Mouse (Mus musculus) limb, embryonic 10.5 days (tissue): ENCODE results near the gene Gm7073. TPM values are rescaled to one million over a fixed set of nuclear protein-coding genes. Genes with fewer than 3 reads are reported as not detected.

Experiments used
- DNase-seq: peaks from one replicate; pipeline ENCODE4 v3.0.0-alpha.2; 2017; ENCODE audit warnings: low spot score
- H3K27ac ChIP-seq: fragments of 300-500 bp; sonication (generic); 2 replicates; pipeline ENCODE4 v1.5.1; 2016; ENCODE audit warnings: mild to moderate bottlenecking
- H3K27me3 ChIP-seq: fragments of 300-500 bp; sonication (generic); 2 replicates; pipeline ENCODE4 v1.6.1; 2016; ENCODE audit warnings: low read depth, mild to moderate bottlenecking; ENCODE audit not compliant: poor library complexity, severe bottlenecking
- H3K36me3 ChIP-seq: fragments of 300-500 bp; sonication (generic); 2 replicates; pipeline ENCODE4 v1.6.1; 2016; ENCODE audit warnings: mild to moderate bottlenecking, moderate library complexity
- H3K4me1 ChIP-seq: fragments of 300-500 bp; sonication (generic); 2 replicates; pipeline ENCODE4 v1.6.1; 2016
- H3K4me3 ChIP-seq: fragments of 300-500 bp; sonication (generic); 2 replicates; pipeline ENCODE4 v1.5.1; 2016; ENCODE audit warnings: mild to moderate bottlenecking, moderate library complexity
- H3K9me3 ChIP-seq: fragments of 300-500 bp; sonication (generic); replicated peaks from 2 replicates; pipeline ENCODE4 v1.6.1; 2016; ENCODE audit warnings: mild to moderate bottlenecking
- WGBS: fragments of 180-500 bp; shearing (Covaris S2); methylation state at CpG from one replicate; pipeline ENCODE4 v1.1.7; 2016; 5-methylcytosine and 5-hydroxymethylcytosine counted together
- polyA plus RNA-seq: library from polyadenylated mRNA; unstranded; fragments of >200 nt; fragmentation: Nextera tagmentation; extraction: Ambion mirVana; gene quantifications from 2 replicates; pipeline ENCODE4 v1.2.1, GENCODE M21; 2016

Gm7073 gene
- polyA plus RNA-seq, result not detected in 2 replicates

- Histone ChIP-seq H3K4me3 (no peak within 1 kb of the TSS), H3K27me3 (peaks cover 3% of the 10 kb centered on the region; the same call in 1 of the 2 replicates), H3K9me3 (no peaks in the 10 kb centered on the region), H3K27ac (no peak within 1 kb of the TSS), H3K4me1 (no peaks in the 10 kb centered on the region), H3K36me3 (no peaks in the 10 kb centered on the region)
- no peak for DNase-seq
Observed at GRCm38 (mm10) chrX:60539149-60539548, at the start of gene Gm7073. Gene Gm7073 (minus strand): TSS chrX:60539249.

GRCm38 (mm10) chrX:60570539-60570938, 31.5 kb upstream of the Gm7073 start:
- H3K27me3 ChIP-seq, result no peaks in the 10 kb centered on the region
- no peaks in the 10 kb centered on the region for H3K9me3 ChIP-seq
- DNase-seq, result no peak
- no peak overlapping the region for H3K27ac ChIP-seq
- H3K4me3 ChIP-seq, result no peak overlapping the region
- H3K36me3 ChIP-seq, result no peaks in the 10 kb centered on the region
- no peaks in the 10 kb centered on the region for H3K4me1 ChIP-seq
- WGBS, result 46% methylated on average over 1 of the region's 1 CpGs

- H3K4me1 ChIP-seq, result no peaks in the 10 kb centered on the region
- H3K4me3 ChIP-seq, result no peak overlapping the region
- H3K36me3 ChIP-seq, result no peaks in the 10 kb centered on the region
- no peaks in the 10 kb centered on the region for H3K9me3 ChIP-seq
- H3K27ac ChIP-seq, result no peak overlapping the region
- no peak for DNase-seq
- no peaks in the 10 kb centered on the region for H3K27me3 ChIP-seq
Observed at GRCm38 (mm10) chrX:60569047-60569446, 30.0 kb upstream of the Gm7073 start.

GRCm38 (mm10) chrX:60555242-60555641, 16.2 kb upstream of the Gm7073 start:
- Histone ChIP-seq H3K4me3 (no peak overlapping the region), H3K27ac (no peak overlapping the region), H3K4me1 (no peaks in the 10 kb centered on the region), H3K27me3 (no peaks in the 10 kb centered on the region), H3K36me3 (no peaks in the 10 kb centered on the region), H3K9me3 (no peaks in the 10 kb centered on the region)
- 65% methylated on average over 4 of the region's 4 CpGs for WGBS
- no peak for DNase-seq

- Histone ChIP-seq H3K27ac (peak overlapping the region; percentile 81), H3K9me3 (no peaks in the 10 kb centered on the region), H3K36me3 (no peaks in the 10 kb centered on the region), H3K27me3 (peaks cover 38% of the 10 kb centered on the region), H3K4me1 (no peaks in the 10 kb centered on the region), H3K4me3 (peak overlapping the region; percentile 60)
- 25% methylated on average over 98 of the region's 113 CpGs for WGBS
- peak; percentile 57 for DNase-seq
Observed at GRCm38 (mm10) chrX:60547444-60548304, 8.6 kb upstream of the Gm7073 start.

GRCm38 (mm10) chrX:60547098-60547443, 8.0 kb upstream of the Gm7073 start:
- peak overlapping the region; percentile 81 for H3K27ac ChIP-seq
- DNase-seq, result no peak
- 13% methylated on average over 16 of the region's 16 CpGs for WGBS

GRCm38 (mm10) chrX:60545906-60546305, 6.9 kb upstream of the Gm7073 start:
- no peak overlapping the region for H3K27ac ChIP-seq
- H3K36me3 ChIP-seq, result no peaks in the 10 kb centered on the region
- H3K27me3 ChIP-seq, result peaks cover 38% of the 10 kb centered on the region
- 42% methylated on average over 3 of the region's 3 CpGs for WGBS
- H3K4me1 ChIP-seq, result no peaks in the 10 kb centered on the region
- DNase-seq, result no peak
- H3K9me3 ChIP-seq, result no peaks in the 10 kb centered on the region
- no peak overlapping the region for H3K4me3 ChIP-seq

More at GRCm38 (mm10) chrX:60547098-60547443, 8.0 kb upstream of the Gm7073 start:
- Histone ChIP-seq H3K27me3 (peaks cover 38% of the 10 kb centered on the region), H3K36me3 (no peaks in the 10 kb centered on the region), H3K9me3 (no peaks in the 10 kb centered on the region), H3K4me3 (peak overlapping the region; percentile 60), H3K4me1 (no peaks in the 10 kb centered on the region)

- 33% methylated on average over 1 of the region's 1 CpGs for WGBS
- H3K27me3 ChIP-seq, result peaks cover 38% of the 10 kb centered on the region
- no peaks in the 10 kb centered on the region for H3K4me1 ChIP-seq
- no peak for DNase-seq
- no peaks in the 10 kb centered on the region for H3K9me3 ChIP-seq
- H3K4me3 ChIP-seq, result no peak overlapping the region
- no peaks in the 10 kb centered on the region for H3K36me3 ChIP-seq
- no peak overlapping the region for H3K27ac ChIP-seq
Observed at GRCm38 (mm10) chrX:60545444-60545843, 6.4 kb upstream of the Gm7073 start.

- Histone ChIP-seq H3K4me3 (no peak overlapping the region), H3K9me3 (no peaks in the 10 kb centered on the region), H3K27ac (no peak overlapping the region), H3K36me3 (no peaks in the 10 kb centered on the region), H3K27me3 (peaks cover 38% of the 10 kb centered on the region), H3K4me1 (no peaks in the 10 kb centered on the region)
- WGBS, result 45% methylated on average over 4 of the region's 4 CpGs
- no peak for DNase-seq
Observed at GRCm38 (mm10) chrX:60544098-60544497, 5.0 kb upstream of the Gm7073 start.

GRCm38 (mm10) chrX:60542901-60543300, 3.9 kb upstream of the Gm7073 start:
- 68% methylated on average over 1 of the region's 1 CpGs for WGBS
- Histone ChIP-seq H3K9me3 (no peaks in the 10 kb centered on the region), H3K27me3 (peaks cover 26% of the 10 kb centered on the region), H3K36me3 (no peaks in the 10 kb centered on the region), H3K4me3 (no peak overlapping the region), H3K4me1 (no peaks in the 10 kb centered on the region), H3K27ac (no peak overlapping the region)
- DNase-seq, result no peak

- no peaks in the 10 kb centered on the region for H3K9me3 ChIP-seq
- no peak overlapping the region for H3K4me3 ChIP-seq
- no peak overlapping the region for H3K27ac ChIP-seq
- no peaks in the 10 kb centered on the region for H3K27me3 ChIP-seq
- DNase-seq, result peak; percentile 35
- H3K36me3 ChIP-seq, result no peaks in the 10 kb centered on the region
- no peaks in the 10 kb centered on the region for H3K4me1 ChIP-seq
Observed at GRCm38 (mm10) chrX:60503995-60504394, 35.1 kb downstream of the Gm7073 start.

- Histone ChIP-seq H3K9me3 (no peaks in the 10 kb centered on the region), H3K36me3 (no peaks in the 10 kb centered on the region), H3K27ac (no peak overlapping the region), H3K4me1 (no peaks in the 10 kb centered on the region), H3K27me3 (no peaks in the 10 kb centered on the region), H3K4me3 (no peak overlapping the region)
- WGBS, result 87% methylated on average over 1 of the region's 1 CpGs
- DNase-seq, result no peak
Observed at GRCm38 (mm10) chrX:60497750-60498149, 41.3 kb downstream of the Gm7073 start.

GRCm38 (mm10) chrX:60495308-60495707, 43.7 kb downstream of the Gm7073 start:
- DNase-seq, result no peak
- no peaks in the 10 kb centered on the region for H3K27me3 ChIP-seq
- H3K36me3 ChIP-seq, result no peaks in the 10 kb centered on the region
- H3K4me3 ChIP-seq, result no peak overlapping the region
- no peaks in the 10 kb centered on the region for H3K9me3 ChIP-seq
- H3K27ac ChIP-seq, result no peak overlapping the region
- H3K4me1 ChIP-seq, result no peaks in the 10 kb centered on the region

GRCm38 (mm10) chrX:60463786-60464185, 75.3 kb downstream of the Gm7073 start:
- Histone ChIP-seq H3K4me1 (no peaks in the 10 kb centered on the region), H3K4me3 (no peak overlapping the region), H3K9me3 (no peaks in the 10 kb centered on the region), H3K27me3 (no peaks in the 10 kb centered on the region), H3K27ac (no peak overlapping the region), H3K36me3 (no peaks in the 10 kb centered on the region)
- WGBS, result 8% methylated on average over 2 of the region's 2 CpGs
- no peak for DNase-seq
